20 mouse cellular contexts compared by ENCODE assay signal in genomic region chr3:121710894-121711531, GRCm38 (mm10). TPM values are rescaled to one million over a fixed set of nuclear protein-coding genes. Genes with fewer than 3 reads are reported as not detected.
"Had no signal": no experiment of that assay in that cellular context is flagged by ENCODE, and none has a peak within 500 bp of the region (broad histone marks: within the 10 kb centered on the region; RNA-seq: fewer than 3 reads in every experiment).

No protein-coding gene starts in this region.

- DNase-seq: kidney, postnatal 10 days; kidney, postnatal 4 days; lung, adult 2 months; lung, postnatal 10 days; lung, postnatal 4 days; midbrain, embryonic 14.5 days; thymus, adult 18-20 months; thymus, postnatal 14 days had no signal

- H3K4me2 ChIP-seq: liver, embryonic 11.5 days; liver, embryonic 15.5 days; neural tube, embryonic 12.5 days had no signal

- H3K4me1 ChIP-seq: liver, embryonic 15.5 days; neural tube, embryonic 12.5 days had no signal

- H3K9ac ChIP-seq: liver, embryonic 15.5 days; neural tube, embryonic 12.5 days had no signal

- H3K36me3 ChIP-seq: limb, embryonic 10.5 days; liver, embryonic 15.5 days; midbrain, embryonic 10.5 days; neural tube, embryonic 12.5 days had no signal

- H3K27ac ChIP-seq: layer of hippocampus, adult 2 months; limb, embryonic 10.5 days; liver, embryonic 15.5 days; midbrain, embryonic 10.5 days; neural tube, embryonic 12.5 days had no signal

- H3K27me3 ChIP-seq: neural tube, embryonic 12.5 days had no signal

- H3K9me3 ChIP-seq: limb, embryonic 10.5 days; liver, embryonic 15.5 days; midbrain, embryonic 10.5 days; neural tube, embryonic 12.5 days had no signal

- H3K4me3 ChIP-seq: layer of hippocampus, adult 2 months; limb, embryonic 10.5 days; liver, embryonic 15.5 days; midbrain, embryonic 10.5 days; neural tube, embryonic 12.5 days had no signal

RNA-seq across cellular contexts. Expression of gene F3, which starts 12.3 kb away (rescaled TPM):
- total RNA-seq: megakaryocyte, adult 5-6 weeks; monocyte, adult 5-6 weeks had no signal

RNA-seq across cellular contexts. Expression of gene 4930432M17Rik, which starts 40.5 kb away (rescaled TPM):
- total RNA-seq: layer of hippocampus, adult 2 months; layer of hippocampus, postnatal 10 days; left cerebral cortex, postnatal 14 days; megakaryocyte, adult 5-6 weeks; monocyte, adult 5-6 weeks; neutrophil, adult 5-6 weeks had no signal
- polyA plus RNA-seq: limb, embryonic 10.5 days; limb, embryonic 14.5 days; liver, embryonic 11.5 days; liver, embryonic 15.5 days; lung, adult 2 months; midbrain, embryonic 10.5 days; midbrain, embryonic 14.5 days; neural tube, embryonic 12.5 days had no signal
